Comparison of ENCODE assay signal across 11 mouse cellular contexts in the genomic region with DNA sequence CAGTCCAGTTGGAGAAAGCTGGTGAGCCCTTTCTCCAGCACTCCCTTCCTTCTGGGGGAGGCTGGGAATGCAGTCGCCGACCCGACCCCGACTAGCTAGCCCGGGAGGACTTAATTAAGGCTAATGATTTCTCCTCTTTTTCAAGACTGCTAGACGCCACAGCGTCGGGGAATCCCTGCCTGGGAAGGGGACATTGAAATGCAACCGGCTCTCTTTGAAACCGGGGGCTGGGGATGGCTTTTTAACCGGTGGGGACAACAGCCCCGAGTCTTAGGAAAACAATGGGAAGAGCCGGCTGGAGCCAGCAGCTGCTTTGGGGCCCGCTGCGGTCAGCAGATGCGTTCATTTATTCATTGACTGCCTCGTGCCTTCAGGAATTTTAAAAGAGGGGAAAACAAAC. TPM values are rescaled to one million over a fixed set of nuclear protein-coding genes. Genes with fewer than 3 reads are reported as not detected.
DNase-seq lines count a peak whose midpoint lies in the region; ATAC-seq and TF ChIP-seq lines count a peak whose summit lies in the region.
"Had no signal": no experiment of that assay in that cellular context is flagged by ENCODE, and none has a peak within 500 bp of the region (broad histone marks: within the 10 kb centered on the region; RNA-seq: fewer than 3 reads in every experiment).

No protein-coding gene starts in this region.

- WGBS in liver, embryonic 11.5 days, result 2% methylated on average over 17 of the region's 17 CpGs
- under 1% methylated on average over 17 of the region's 17 CpGs for WGBS in embryonic facial prominence, embryonic 13.5 days
- 2% methylated on average over 17 of the region's 17 CpGs for WGBS in intestine, postnatal 0 days

- H3K9ac ChIP-seq in liver, embryonic 11.5 days (ENCODE audit: low read depth, low read length), result 0 out of 2 replicates have a peak overlapping the region, but pooled peaks have one; percentile 20
- H3K9ac ChIP-seq in embryonic facial prominence, embryonic 13.5 days, result peak overlapping the region; percentile 52
- no peak overlapping the region; the same call in 1 of the 2 replicates for H3K9ac ChIP-seq in intestine, postnatal 0 days (ENCODE audit: low read depth, low read length)

- TF ChIP-seq CTCF in intestine, postnatal 0 days (IDR thresholded peaks at IDR 0.05; ENCODE audit: low read depth), result no peak

- DNase-seq in liver, embryonic 11.5 days (ENCODE audit: low spot score), result no peak
- no peak for DNase-seq in liver
- DNase-seq in retina, embryonic 14.5 days (ENCODE audit: low spot score), result peak; percentile 70
- no peak for DNase-seq in spleen, postnatal 10 days (ENCODE audit: low spot score in 2 of 2)
- DNase-seq in lung, adult 18-20 months, result no peak
- DNase-seq in right cerebral cortex, postnatal 25 days, result no peak
- DNase-seq: cerebellum, adult 9-10 months; gastrocnemius, postnatal 36 days; lung, postnatal 10 days had no signal

- peak overlapping the region; percentile 20; the same call in 1 of the 2 replicates for H3K4me3 ChIP-seq in liver, embryonic 11.5 days (ENCODE audit: low read depth, low read length)
- H3K4me3 ChIP-seq in embryonic facial prominence, embryonic 13.5 days, result peak overlapping the region; percentile 31
- no peak overlapping the region; the same call in 1 of the 2 replicates for H3K4me3 ChIP-seq in intestine, postnatal 0 days (ENCODE audit: low read depth, low read length)

- H3K4me2 ChIP-seq in liver, embryonic 11.5 days, result peak overlapping the region; percentile 55
- H3K4me2 ChIP-seq in embryonic facial prominence, embryonic 13.5 days, result peak overlapping the region; percentile 54
- H3K4me2 ChIP-seq in intestine, postnatal 0 days (replicated peaks; ENCODE audit: low read depth), result 0 out of 2 replicates have a peak overlapping the region, but pooled peaks have one; percentile 21

- H3K9me3 ChIP-seq in liver, embryonic 11.5 days (ENCODE audit: control insufficient read depth, low read length), result no peaks in the 10 kb centered on the region
- no peaks in the 10 kb centered on the region for H3K9me3 ChIP-seq in embryonic facial prominence, embryonic 13.5 days
- no peaks in the 10 kb centered on the region for H3K9me3 ChIP-seq in intestine, postnatal 0 days (ENCODE audit: control insufficient read depth)

- no peak overlapping the region for H3K27ac ChIP-seq in liver, embryonic 11.5 days (ENCODE audit: low read depth, low read length)
- no peak overlapping the region; the same call in 1 of the 2 replicates for H3K27ac ChIP-seq in embryonic facial prominence, embryonic 13.5 days
- H3K27ac ChIP-seq in intestine, postnatal 0 days (ENCODE audit: low read depth, low read length), result no peak overlapping the region

- H3K36me3 ChIP-seq in liver, embryonic 11.5 days (ENCODE audit: control insufficient read depth, insufficient read depth, low read length), result no peaks in the 10 kb centered on the region
- no peaks in the 10 kb centered on the region for H3K36me3 ChIP-seq in embryonic facial prominence, embryonic 13.5 days
- H3K36me3 ChIP-seq in intestine, postnatal 0 days (ENCODE audit: control insufficient read depth, insufficient read depth), result no peaks in the 10 kb centered on the region

- no peaks in the 10 kb centered on the region for H3K4me1 ChIP-seq in liver, embryonic 11.5 days (replicated peaks; ENCODE audit: control insufficient read depth, insufficient read depth, low read length)
- H3K4me1 ChIP-seq in embryonic facial prominence, embryonic 13.5 days, result peaks cover 6% of the 10 kb centered on the region; the same call in 1 of the 2 replicates
- H3K4me1 ChIP-seq in intestine, postnatal 0 days (replicated peaks; ENCODE audit: control insufficient read depth, insufficient read depth, low read length), result no peaks in the 10 kb centered on the region

- ATAC-seq in liver, embryonic 11.5 days (replicated peaks; ENCODE audit: low FRiP score), result no peak
- ATAC-seq in embryonic facial prominence, embryonic 13.5 days (ENCODE audit: insufficient number of reproducible peaks, insufficient read depth, low FRiP score, low TSS enrichment, low read depth), result no peak
- no peak for ATAC-seq in intestine, postnatal 0 days

- H3K27me3 ChIP-seq in liver, embryonic 11.5 days (replicated peaks; ENCODE audit: control insufficient read depth, insufficient read depth, low read length), result peaks cover 34% of the 10 kb centered on the region
- H3K27me3 ChIP-seq in embryonic facial prominence, embryonic 13.5 days, result peaks cover 43% of the 10 kb centered on the region
- H3K27me3 ChIP-seq in intestine, postnatal 0 days (replicated peaks; ENCODE audit: control insufficient read depth, insufficient read depth, low read length), result peaks cover 30% of the 10 kb centered on the region

RNA-seq across cellular contexts. Expression of a gene that starts 36.0 kb away (rescaled TPM):
- polyA plus RNA-seq in liver, embryonic 11.5 days (2014; fragmentation: Nextera tagmentation; extraction: Ambion mirVana), result 23.3 and 25.9 TPM in 2 replicates
- polyA plus RNA-seq in embryonic facial prominence, embryonic 13.5 days (2015; fragmentation: Nextera tagmentation; extraction: Ambion mirVana), result 63.4 and 67.0 TPM in 2 replicates
- 30.6 and 42.6 TPM in 2 replicates for polyA plus RNA-seq in intestine, postnatal 0 days (2015; fragmentation: Nextera tagmentation; extraction: Ambion mirVana)
